Mouse (Mus musculus) heart, embryonic 14.5 days (tissue): ENCODE measurements around the gene Bcl2l1. TPM values are rescaled to one million over a fixed set of nuclear protein-coding genes. Genes with fewer than 3 reads are reported as not detected.

Source experiments
- ATAC-seq: fragments of 200-750 bp; cut with Nextera tagmentation; 2 replicates; pipeline ENCODE4 v1.8.0; 2017; ENCODE audit warnings: low read depth, moderate TSS enrichment; ENCODE audit not compliant: insufficient number of reproducible peaks, insufficient read depth, low FRiP score
- H3K27ac ChIP-seq, 2 experiments: fragments of 200-500 bp in 1 of 2; fragments of 300-500 bp in 1 of 2; sonication (generic) in 1 of 2; replicated peaks in 1 of 2; 2 replicates each; pipeline ENCODE4 v1.5.1; 2012 to 2014; ENCODE audit warnings: low read depth in 2 of 2, low read length in 2 of 2, control low read depth in 1 of 2, mild to moderate bottlenecking in 1 of 2, mixed read lengths in 1 of 2; ENCODE audit not compliant: control insufficient read depth in 1 of 2, insufficient read depth in 1 of 2
- H3K27me3 ChIP-seq: fragments of 300-500 bp; sonication (generic); 2 replicates; pipeline ENCODE4 v1.6.1; 2014; ENCODE audit warnings: mild to moderate bottlenecking, low read length, control low read depth; ENCODE audit not compliant: control insufficient read depth, insufficient read depth
- H3K36me3 ChIP-seq: fragments of 300-500 bp; sonication (generic); 2 replicates; pipeline ENCODE4 v1.6.1; 2014; ENCODE audit warnings: mild to moderate bottlenecking, control low read depth, low read length, mixed read lengths; ENCODE audit not compliant: control insufficient read depth, insufficient read depth
- H3K4me1 ChIP-seq, 2 experiments: fragments of 200-500 bp in 1 of 2; fragments of 300-500 bp in 1 of 2; sonication (generic) in 1 of 2; 2 replicates each; pipeline ENCODE4 v1.6.1; 2012 to 2014; ENCODE audit warnings: low read length in 2 of 2, control low read depth in 1 of 2, mixed read lengths in 1 of 2; ENCODE audit not compliant: control insufficient read depth in 2 of 2, insufficient read depth in 2 of 2
- H3K4me2 ChIP-seq: fragments of 300-500 bp; sonication (generic); 2 replicates; pipeline ENCODE4 v1.6.1; 2014; ENCODE audit warnings: mild to moderate bottlenecking, low read length
- H3K4me3 ChIP-seq, 2 experiments: fragments of 200-500 bp in 1 of 2; fragments of 300-500 bp in 1 of 2; sonication (generic) in 1 of 2; 2 replicates each; pipeline ENCODE4 v1.5.1; 2012 to 2014; ENCODE audit warnings: low read length in 2 of 2, mild to moderate bottlenecking in 2 of 2, control low read depth in 1 of 2, low read depth in 1 of 2, moderate library complexity in 1 of 2; ENCODE audit not compliant: control insufficient read depth in 1 of 2, insufficient read depth in 1 of 2
- H3K9ac ChIP-seq: fragments of 300-500 bp; sonication (generic); 2 replicates; pipeline ENCODE4 v1.6.1; 2014; ENCODE audit warnings: mild to moderate bottlenecking, low read length
- H3K9me3 ChIP-seq: fragments of 300-500 bp; sonication (generic); 2 replicates; pipeline ENCODE4 v1.6.1; 2016; ENCODE audit warnings: low read length, control low read depth; ENCODE audit not compliant: control insufficient read depth
- WGBS: fragments of 180-500 bp; shearing (Covaris S2); extraction: QIAGEN DNeasy Blood & Tissue Kit; methylation state at CpG from one replicate; pipeline ENCODE4 v1.1.7; 2014; 5-methylcytosine and 5-hydroxymethylcytosine counted together
- polyA plus RNA-seq: library from polyadenylated mRNA; unstranded; fragments of >200 nt; fragmentation: Nextera tagmentation; extraction: Ambion mirVana; gene quantifications from 2 replicates; pipeline ENCODE4 v1.2.1, GENCODE M21; 2014

The Bcl2l1 gene
- polyA plus RNA-seq, 1 experiment from 2014 or later = 59.0 TPM

DNA sequence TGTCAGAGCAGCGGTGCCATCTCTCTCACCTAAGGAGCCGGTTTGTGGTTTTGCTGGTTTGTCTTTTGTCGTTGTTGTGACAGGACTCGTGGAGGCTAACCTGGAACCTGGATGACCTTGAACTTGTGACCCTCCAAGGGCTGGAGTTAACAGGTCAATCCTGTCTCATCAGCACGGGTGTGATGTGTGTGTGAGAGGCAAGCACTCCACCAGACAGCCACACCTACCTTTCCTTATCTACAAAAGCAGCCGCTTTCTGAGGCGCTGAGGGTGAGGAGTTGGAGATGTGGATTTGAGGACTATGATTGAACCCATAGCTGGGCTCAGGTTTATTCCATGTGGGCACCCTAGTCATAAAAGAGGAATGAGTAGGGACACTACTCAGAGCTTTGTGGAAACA is 61.9 kb downstream of the Bcl2l1 start:
- H3K27me3 ChIP-seq = no peaks in the 10 kb centered on the region
- H3K4me1 ChIP-seq = peaks cover 9 to 15% of the 10 kb centered on the region in 2 experiments
- 53% methylated on average over 7 of the region's 7 CpGs for WGBS
- no peaks in the 10 kb centered on the region for H3K36me3 ChIP-seq
- no peak overlapping the region for H3K4me3 ChIP-seq
- H3K9me3 ChIP-seq = no peaks in the 10 kb centered on the region
- no peak for ATAC-seq
- H3K27ac ChIP-seq = no peak overlapping the region
- no peak overlapping the region for H3K9ac ChIP-seq
- H3K4me2 ChIP-seq = no peak overlapping the region

DNA sequence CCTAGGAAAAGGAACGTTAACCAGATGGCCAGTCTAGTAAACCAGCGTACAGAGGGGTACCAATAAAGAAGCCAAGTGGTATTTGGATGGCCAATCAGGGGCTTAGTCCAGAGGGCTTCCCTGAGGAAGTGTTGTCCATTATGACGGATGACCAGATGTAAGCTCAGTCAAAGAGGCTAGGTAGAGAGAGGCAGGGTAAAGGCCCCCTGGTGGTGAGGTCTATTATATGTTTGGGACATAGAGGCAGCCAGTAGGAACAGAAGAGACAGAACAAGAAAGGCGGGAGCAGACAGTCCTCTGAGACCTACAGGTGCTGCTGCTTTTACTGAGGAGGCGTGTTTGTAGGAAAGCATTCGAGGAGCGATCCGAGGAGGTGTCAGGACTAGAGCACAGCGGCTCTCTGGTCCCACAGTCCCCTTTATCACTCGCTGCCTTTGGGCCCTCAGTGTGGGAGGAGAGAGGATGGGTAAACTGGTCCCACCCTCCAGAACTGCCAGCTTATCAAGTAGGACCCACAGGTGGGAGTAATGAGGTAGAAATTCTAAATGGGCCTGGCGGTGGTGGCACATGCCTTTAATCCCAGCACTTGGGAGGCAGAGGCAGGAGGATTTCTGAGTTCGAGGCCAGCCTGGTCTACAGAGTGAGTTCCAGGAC is 63.8 kb downstream of the Bcl2l1 start:
- Histone ChIP-seq H3K9me3 (no peaks in the 10 kb centered on the region), H3K4me3 (no peak overlapping the region), H3K4me1 (peaks cover 19 to 26% of the 10 kb centered on the region in 2 experiments), H3K36me3 (no peaks in the 10 kb centered on the region), H3K4me2 (no peak overlapping the region), H3K9ac (no peak overlapping the region), H3K27me3 (no peaks in the 10 kb centered on the region), H3K27ac (no peak overlapping the region)
- 55% methylated on average over 12 of the region's 12 CpGs for WGBS
- no peak for ATAC-seq

DNA sequence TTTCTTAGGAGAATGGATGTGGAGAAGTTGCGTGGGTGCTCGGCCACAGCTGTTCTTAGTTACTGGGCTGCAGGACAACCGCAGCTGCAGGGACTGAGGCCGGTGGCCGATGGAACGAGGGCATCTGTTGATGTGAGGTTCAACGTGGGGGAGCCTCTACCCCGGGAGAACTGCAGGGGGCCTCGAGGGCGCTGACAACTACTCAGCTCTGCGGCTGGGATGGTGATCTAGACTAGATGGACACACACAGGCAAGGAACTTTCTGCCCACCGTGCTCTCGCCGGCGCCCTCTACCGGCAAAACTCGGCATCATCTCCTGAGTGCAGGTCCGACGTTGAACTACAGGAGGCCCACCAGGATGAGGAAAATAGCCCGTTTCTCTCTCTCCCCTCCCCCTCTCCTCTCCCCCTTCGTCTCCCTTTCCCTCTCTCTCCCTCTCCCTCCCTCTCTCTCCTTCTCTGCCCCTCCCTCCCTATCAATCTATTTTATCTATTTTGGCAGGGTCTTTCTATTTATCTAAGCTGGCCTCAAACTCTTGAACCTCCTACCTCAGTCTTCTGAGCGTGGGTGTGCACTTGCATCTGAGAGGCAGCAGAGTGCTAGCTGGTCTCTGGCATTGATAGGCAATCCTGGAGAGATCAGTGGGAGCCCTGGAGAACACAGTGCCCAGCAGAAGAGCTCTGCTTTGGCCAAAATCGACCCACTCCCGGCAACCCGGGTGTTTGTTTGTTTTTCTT is 65.0 kb downstream of the Bcl2l1 start:
- H3K36me3 ChIP-seq = no peaks in the 10 kb centered on the region
- peak overlapping the region; percentile 34; the same call in 1 of the 2 replicates for H3K9ac ChIP-seq
- no peaks in the 10 kb centered on the region for H3K9me3 ChIP-seq
- H3K4me2 ChIP-seq = peak overlapping the region; percentile 43
- H3K4me1 ChIP-seq = peaks cover 19 to 26% of the 10 kb centered on the region in 2 experiments
- H3K27me3 ChIP-seq = no peaks in the 10 kb centered on the region
- H3K4me3 ChIP-seq = no peak overlapping the region
- WGBS = 12% methylated on average over 25 of the region's 25 CpGs
- peak overlapping the region in 1 of 2 experiments; percentile 28; a peak in 1 of 4 replicates for H3K27ac ChIP-seq
- peak; percentile 15; the same call in 1 of the 2 replicates for ATAC-seq

DNA sequence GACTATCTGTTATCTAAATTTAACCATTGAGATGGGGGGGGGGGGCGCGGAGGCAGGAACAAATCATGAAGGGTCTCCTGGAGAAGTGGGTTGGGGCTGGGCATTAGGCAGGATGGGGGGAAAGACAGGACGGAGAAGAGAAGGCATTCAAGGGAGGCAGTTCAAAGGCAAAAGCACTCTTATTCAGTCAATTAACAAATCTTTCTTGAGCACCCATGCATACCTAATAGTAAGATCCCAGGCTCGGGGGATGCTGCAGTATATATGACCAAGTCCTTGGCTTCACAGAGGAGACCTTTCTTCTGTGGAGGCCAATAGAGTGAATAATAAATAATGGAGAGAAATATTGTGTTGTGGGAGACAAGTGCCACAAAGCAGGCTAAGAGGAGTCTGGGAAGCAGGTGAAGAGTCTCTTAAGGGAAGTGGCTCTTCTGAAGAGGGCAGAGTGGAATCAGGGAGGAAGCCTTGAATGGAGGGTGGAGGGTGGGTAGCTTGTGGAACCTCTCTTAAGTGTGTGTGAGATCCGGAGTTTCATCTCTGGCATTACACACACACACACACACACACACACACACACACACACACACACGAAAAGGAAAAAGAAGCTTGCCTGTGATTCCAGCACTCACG is 66.4 kb downstream of the Bcl2l1 start:
- Histone ChIP-seq H3K4me1 (peaks cover 19 to 26% of the 10 kb centered on the region in 2 experiments), H3K27ac (peak overlapping the region in 1 of 2 experiments; percentile 46; a peak in 2 of 4 replicates), H3K4me2 (peak overlapping the region; percentile 56), H3K4me3 (no peak overlapping the region), H3K9me3 (no peaks in the 10 kb centered on the region), H3K27me3 (no peaks in the 10 kb centered on the region), H3K36me3 (no peaks in the 10 kb centered on the region), H3K9ac (peak overlapping the region; percentile 16)
- no peak for ATAC-seq
- 15% methylated on average over 7 of the region's 7 CpGs for WGBS

DNA sequence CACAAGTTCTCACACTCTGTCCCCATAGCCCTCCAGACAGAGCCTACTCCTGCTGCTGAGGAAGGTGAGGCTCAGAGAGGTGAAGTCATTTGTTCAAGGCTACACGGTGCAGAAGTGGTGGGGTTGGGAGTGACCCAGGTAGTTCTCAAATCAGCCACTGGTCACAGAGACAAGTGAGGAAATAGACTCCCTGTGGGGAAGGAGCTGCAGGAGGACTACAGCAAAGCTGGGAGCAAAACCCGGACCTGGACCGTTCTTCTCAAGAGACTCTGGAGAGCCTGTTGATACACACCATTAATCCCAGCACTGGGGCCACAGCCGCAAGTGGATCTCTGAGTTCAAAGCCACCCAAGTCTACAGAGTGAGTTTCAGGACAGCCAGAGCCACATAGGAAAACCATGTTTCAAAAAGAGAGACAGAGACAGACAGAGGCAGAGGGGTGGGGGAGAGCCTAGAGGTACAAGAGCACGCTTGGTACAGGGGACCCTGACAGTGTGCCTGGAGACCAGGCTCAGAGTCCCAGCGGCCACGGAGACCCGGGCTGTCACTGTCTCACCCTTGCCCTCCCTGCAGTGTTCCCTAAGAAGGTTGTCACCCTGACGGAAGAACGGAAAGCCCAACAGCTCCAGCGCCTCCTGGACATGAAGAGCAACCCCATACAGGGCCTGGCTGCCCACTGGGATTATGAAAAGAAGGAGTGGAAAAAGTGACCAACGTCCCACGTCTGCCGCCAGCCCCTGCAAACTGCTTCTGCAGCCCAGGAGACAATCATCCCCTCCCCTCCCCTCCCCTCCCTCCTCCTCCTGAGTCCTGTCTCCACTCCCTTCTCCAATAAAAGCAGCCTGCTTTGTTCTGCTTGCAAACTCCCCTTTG is 67.1 kb downstream of the Bcl2l1 start:
- H3K4me1 ChIP-seq = peaks cover 19 to 26% of the 10 kb centered on the region in 2 experiments
- H3K27me3 ChIP-seq = no peaks in the 10 kb centered on the region
- H3K9me3 ChIP-seq = no peaks in the 10 kb centered on the region
- H3K4me3 ChIP-seq = peak overlapping the region in 1 of 2 experiments; percentile 3; a peak in 2 of 4 replicates
- ATAC-seq = peak; percentile 27
- no peaks in the 10 kb centered on the region for H3K36me3 ChIP-seq
- peak overlapping the region; percentile 56 for H3K4me2 ChIP-seq
- peak overlapping the region; percentile 16 for H3K9ac ChIP-seq
- WGBS = 3% methylated on average over 14 of the region's 14 CpGs
- peak overlapping the region; percentile 36 to 46 for H3K27ac ChIP-seq

DNA sequence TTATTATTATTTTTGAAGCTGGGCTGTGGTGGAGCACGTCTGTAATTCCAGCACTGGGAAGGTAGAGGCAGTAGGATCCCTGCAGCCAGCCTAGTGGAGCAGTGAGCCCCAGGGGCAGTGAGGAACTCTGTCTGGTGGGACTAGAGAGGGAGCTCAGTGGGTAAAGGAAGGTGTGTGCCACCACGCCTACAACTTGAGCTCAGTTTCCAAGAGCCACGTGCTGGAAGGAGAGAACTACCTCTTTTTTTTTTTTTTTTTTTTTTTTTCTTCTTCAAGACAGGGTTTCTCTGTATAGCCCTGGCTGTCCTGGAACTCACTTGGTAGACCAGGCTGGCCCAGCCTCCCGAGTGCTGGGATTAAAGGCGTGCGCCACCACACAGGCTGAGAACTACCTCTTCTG is 68.2 kb downstream of the Bcl2l1 start:
- 65% methylated on average over 6 of the region's 6 CpGs for WGBS
- H3K27me3 ChIP-seq = no peaks in the 10 kb centered on the region
- no peak overlapping the region for H3K27ac ChIP-seq
- no peak overlapping the region for H3K4me3 ChIP-seq
- H3K36me3 ChIP-seq = no peaks in the 10 kb centered on the region
- no peak overlapping the region for H3K9ac ChIP-seq
- peaks cover 23 to 31% of the 10 kb centered on the region in 2 experiments for H3K4me1 ChIP-seq
- H3K9me3 ChIP-seq = no peaks in the 10 kb centered on the region
- H3K4me2 ChIP-seq = no peak overlapping the region
- no peak for ATAC-seq

DNA sequence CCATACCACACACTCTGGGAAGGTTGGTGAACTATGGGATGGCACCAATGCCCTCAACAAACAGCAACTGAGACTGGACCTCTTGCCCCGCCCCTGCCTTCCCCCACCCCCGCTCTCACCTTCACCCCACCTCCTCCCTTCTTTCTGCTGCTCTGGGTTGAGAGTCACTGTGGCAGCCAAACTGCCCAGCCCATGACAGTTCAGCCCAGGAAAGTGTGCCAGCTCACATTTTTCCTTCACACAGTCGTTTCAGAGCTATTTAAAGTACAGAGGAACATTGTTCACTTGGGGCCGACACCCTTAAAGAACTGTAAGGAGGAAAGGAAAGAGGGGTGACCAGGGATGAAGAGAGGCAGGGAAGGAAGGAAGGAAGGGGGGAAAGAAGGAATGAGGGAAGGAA is 73.2 kb downstream of the Bcl2l1 start:
- no peak overlapping the region for H3K4me2 ChIP-seq
- ATAC-seq = no peak
- peak overlapping the region; percentile 51 to 55 for H3K27ac ChIP-seq
- H3K4me3 ChIP-seq = no peak overlapping the region
- H3K9ac ChIP-seq = no peak overlapping the region
- peaks cover 14 to 16% of the 10 kb centered on the region in 2 experiments for H3K4me1 ChIP-seq
- no peaks in the 10 kb centered on the region for H3K36me3 ChIP-seq
- no peaks in the 10 kb centered on the region for H3K9me3 ChIP-seq
- WGBS = 25% methylated on average over 4 of the region's 4 CpGs
- no peaks in the 10 kb centered on the region for H3K27me3 ChIP-seq
